Mouse (Mus musculus): ENCODE data around the gene Gm7942.
"Not testable (repeated sequence)": the region's sequence is repeated elsewhere in the genome, so short reads cannot be mapped to it uniquely, and the experiment has no call there.

Gm7942 gene

GRCm38 (mm10) chr5:95106638-95107037 is at the start of gene Gm7942:
Gene Gm7942 (plus strand): TSS chr5:95106938.
- DNase-seq = not testable (repeated sequence)

Measured in lung, adult 18-20 months (tissue).